Mouse (Mus musculus) midbrain, embryonic 11.5 days (tissue): ENCODE measurements around the gene Elfn1. TPM values are rescaled to one million over a fixed set of nuclear protein-coding genes. Genes with fewer than 3 reads are reported as not detected.

Source experiments
- ATAC-seq: fragments of 200-750 bp; cut with Nextera tagmentation; 2 replicates; pipeline ENCODE4 v1.8.0; 2017; ENCODE audit warnings: moderate TSS enrichment, moderate library complexity; ENCODE audit not compliant: low FRiP score
- DNase-seq: peaks from one replicate; pipeline ENCODE4 v3.0.0; 2015; ENCODE audit warnings: low spot score; ENCODE audit errors: missing footprints
- H3K27ac ChIP-seq: fragments of 300-500 bp; sonication (generic); 2 replicates; pipeline ENCODE4 v1.5.1; 2014; ENCODE audit warnings: low read depth, low read length
- H3K27me3 ChIP-seq: fragments of 300-500 bp; sonication (generic); 2 replicates; pipeline ENCODE4 v1.6.1; 2014; ENCODE audit warnings: mild to moderate bottlenecking, low read length, moderate library complexity, mixed read lengths; ENCODE audit not compliant: control insufficient read depth, insufficient read depth
- H3K36me3 ChIP-seq: fragments of 300-500 bp; sonication (generic); 2 replicates; pipeline ENCODE4 v1.6.1; 2014; ENCODE audit warnings: mild to moderate bottlenecking, low read length, moderate library complexity, mixed read lengths; ENCODE audit not compliant: control insufficient read depth, insufficient read depth
- H3K4me1 ChIP-seq: fragments of 300-500 bp; sonication (generic); 2 replicates; pipeline ENCODE4 v1.6.1; 2014; ENCODE audit warnings: low read length; ENCODE audit not compliant: control insufficient read depth, insufficient read depth
- H3K4me2 ChIP-seq: fragments of 300-500 bp; sonication (generic); 2 replicates; pipeline ENCODE4 v1.6.1; 2014; ENCODE audit warnings: mild to moderate bottlenecking, moderate library complexity
- H3K4me3 ChIP-seq: fragments of 300-500 bp; sonication (generic); 2 replicates; pipeline ENCODE4 v1.5.1; 2014; ENCODE audit warnings: low read depth, low read length
- H3K9ac ChIP-seq: fragments of 300-500 bp; sonication (generic); 2 replicates; pipeline ENCODE4 v1.6.1; 2014; ENCODE audit warnings: low read length
- H3K9me3 ChIP-seq: fragments of 300-500 bp; sonication (generic); 2 replicates; pipeline ENCODE4 v1.6.1; 2016; ENCODE audit warnings: low read length; ENCODE audit not compliant: control insufficient read depth
- WGBS: fragments of 180-500 bp; shearing (Covaris S2); extraction: QIAGEN DNeasy Blood & Tissue Kit; methylation state at CpG from one replicate; pipeline ENCODE4 v1.1.7; 2014; 5-methylcytosine and 5-hydroxymethylcytosine counted together
- polyA plus RNA-seq: library from polyadenylated mRNA; unstranded; fragments of >200 nt; fragmentation: Nextera tagmentation; extraction: Ambion mirVana; gene quantifications from 2 replicates; pipeline ENCODE4 v1.2.1, GENCODE M21; 2014

Elfn1 gene
- polyA plus RNA-seq, 1 experiment from 2014 or later = 0.77 TPM

DNA sequence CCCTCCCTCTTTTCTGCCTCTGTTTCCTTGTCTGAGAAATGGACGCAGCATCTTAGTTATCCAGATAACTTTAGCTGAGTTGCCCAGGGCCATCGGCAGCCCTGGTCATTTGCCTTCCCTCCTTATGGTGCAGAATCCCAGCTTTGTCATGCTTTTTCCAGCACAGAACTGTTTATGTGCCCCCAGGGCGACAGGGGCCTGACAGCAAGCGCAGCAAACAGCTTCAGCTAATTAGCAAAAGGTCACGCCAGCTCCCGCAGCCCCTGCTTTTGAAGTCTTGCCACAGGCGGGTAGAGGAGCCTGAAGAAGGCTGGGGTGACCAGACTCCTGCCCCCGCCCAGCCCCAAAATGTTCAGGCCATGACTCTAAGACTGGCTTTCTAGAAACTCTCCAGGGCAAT is 41.6 kb downstream of the Elfn1 start:
- 64% methylated on average over 8 of the region's 8 CpGs for WGBS
- no peak overlapping the region for H3K4me2 ChIP-seq
- no peaks in the 10 kb centered on the region for H3K36me3 ChIP-seq
- no peaks in the 10 kb centered on the region for H3K27me3 ChIP-seq
- no peak overlapping the region for H3K27ac ChIP-seq
- H3K4me1 ChIP-seq = no peaks in the 10 kb centered on the region
- no peak overlapping the region for H3K9ac ChIP-seq
- H3K9me3 ChIP-seq = no peaks in the 10 kb centered on the region
- DNase-seq = no peak
- no peak for ATAC-seq
- no peak overlapping the region for H3K4me3 ChIP-seq

DNA sequence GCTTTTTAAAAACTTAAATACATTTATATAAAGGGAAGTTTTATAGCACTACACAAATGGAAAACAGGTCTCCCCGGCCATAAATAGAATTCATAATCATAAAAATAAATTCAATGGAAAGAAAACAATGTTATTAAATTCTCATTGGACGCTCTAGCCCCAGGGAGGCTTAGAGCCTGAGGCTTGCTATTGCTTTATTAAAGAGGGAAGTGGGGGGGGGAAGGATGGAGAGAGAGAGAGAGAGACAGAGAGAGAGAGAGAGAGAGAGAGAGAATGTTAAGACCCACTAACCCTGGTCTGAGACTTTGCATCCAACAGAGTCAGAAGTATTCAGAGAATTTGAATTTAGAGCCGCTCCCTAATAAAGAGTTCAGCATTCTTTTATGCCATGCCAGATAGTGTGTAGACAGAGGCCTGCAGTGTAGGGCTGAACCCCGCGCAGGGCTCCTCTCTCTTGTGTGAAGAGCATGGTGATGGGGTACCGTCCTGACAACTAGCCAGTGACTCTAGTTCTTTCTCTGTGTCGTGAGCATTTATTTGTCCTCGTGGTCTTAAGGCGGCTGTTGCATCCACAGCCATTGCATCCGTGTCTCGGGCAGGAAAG is 42.3 kb downstream of the Elfn1 start:
- WGBS = 80% methylated on average over 11 of the region's 11 CpGs
- no peaks in the 10 kb centered on the region for H3K27me3 ChIP-seq
- no peak for ATAC-seq
- no peaks in the 10 kb centered on the region for H3K9me3 ChIP-seq
- no peak overlapping the region for H3K27ac ChIP-seq
- no peaks in the 10 kb centered on the region for H3K36me3 ChIP-seq
- H3K4me2 ChIP-seq = no peak overlapping the region
- no peaks in the 10 kb centered on the region for H3K4me1 ChIP-seq
- H3K9ac ChIP-seq = no peak overlapping the region
- DNase-seq = peak; percentile 78
- H3K4me3 ChIP-seq = no peak overlapping the region

DNA sequence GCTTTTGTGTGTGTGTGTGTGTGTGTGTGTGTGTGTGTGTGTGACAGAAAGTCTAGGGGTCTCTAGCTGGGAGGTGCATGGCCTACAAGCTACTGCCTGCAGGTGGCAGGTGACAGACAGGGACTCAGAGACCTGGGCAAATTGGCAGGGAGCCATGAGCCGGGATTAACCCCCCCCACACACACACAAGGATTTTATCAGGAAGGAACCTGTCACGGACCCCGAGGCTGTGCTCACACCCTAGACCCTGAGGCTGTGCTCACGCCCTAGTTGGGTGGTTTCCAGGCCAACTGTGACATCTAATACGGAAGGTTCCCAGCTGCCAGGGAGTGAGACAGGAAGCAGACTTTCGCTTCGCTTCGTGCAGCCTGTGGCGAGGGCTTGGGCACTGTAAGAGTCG is 49.1 kb downstream of the Elfn1 start:
- Histone ChIP-seq H3K36me3 (no peaks in the 10 kb centered on the region), H3K4me2 (no peak overlapping the region), H3K9me3 (no peaks in the 10 kb centered on the region), H3K4me1 (no peaks in the 10 kb centered on the region), H3K27me3 (no peaks in the 10 kb centered on the region), H3K27ac (no peak overlapping the region), H3K9ac (no peak overlapping the region), H3K4me3 (no peak overlapping the region)
- DNase-seq = peak; percentile 23
- no peak for ATAC-seq
- WGBS = 75% methylated on average over 10 of the region's 10 CpGs

DNA sequence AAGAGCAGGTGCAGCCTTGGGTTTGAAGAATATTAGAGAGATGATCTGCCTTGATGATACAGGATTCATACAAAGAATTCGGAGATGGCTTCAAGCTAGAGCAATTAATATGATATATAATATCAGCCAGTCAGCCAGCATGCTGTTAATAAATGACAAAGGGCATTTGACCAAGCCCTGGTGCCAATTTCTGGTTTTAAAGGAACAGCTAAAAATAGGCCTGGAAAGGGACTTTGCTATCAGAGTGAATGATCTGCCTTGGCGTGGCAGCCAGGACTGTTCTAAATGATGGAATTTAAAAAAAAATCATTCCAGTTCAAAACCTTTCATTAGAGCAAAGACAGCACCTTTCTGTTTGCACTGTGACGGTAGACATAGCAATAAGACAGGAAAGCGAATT is 52.0 kb downstream of the Elfn1 start:
- no peaks in the 10 kb centered on the region for H3K9me3 ChIP-seq
- H3K9ac ChIP-seq = no peak overlapping the region
- no peak overlapping the region for H3K27ac ChIP-seq
- ATAC-seq (no peak), DNase-seq (no peak)
- H3K27me3 ChIP-seq = no peaks in the 10 kb centered on the region
- H3K4me2 ChIP-seq = no peak overlapping the region
- 87% methylated on average over 4 of the region's 4 CpGs for WGBS
- H3K36me3 ChIP-seq = no peaks in the 10 kb centered on the region
- H3K4me1 ChIP-seq = no peaks in the 10 kb centered on the region
- H3K4me3 ChIP-seq = no peak overlapping the region

DNA sequence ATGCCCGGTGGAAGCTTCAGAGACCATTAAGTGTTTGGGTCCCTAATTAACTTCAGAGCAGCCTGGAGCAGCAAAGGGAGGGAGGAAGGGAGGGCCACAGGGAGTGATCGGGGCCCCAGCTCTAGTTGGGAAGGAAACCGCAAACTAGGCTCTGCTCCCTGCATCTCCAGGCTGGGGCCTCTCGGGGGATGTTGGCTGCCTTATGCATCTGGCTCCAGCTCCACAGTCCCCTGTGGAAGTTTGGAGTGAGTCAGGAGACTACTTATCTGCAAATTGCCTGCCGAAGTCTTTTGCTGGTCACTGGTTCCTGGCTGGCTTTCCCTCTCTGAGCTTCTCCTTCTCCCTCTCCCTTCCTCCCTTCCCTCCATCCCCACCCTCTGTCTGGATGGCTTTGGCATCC is 56.6 kb downstream of the Elfn1 start:
- Histone ChIP-seq H3K36me3 (no peaks in the 10 kb centered on the region), H3K4me3 (no peak overlapping the region), H3K9ac (no peak overlapping the region), H3K27me3 (no peaks in the 10 kb centered on the region), H3K4me1 (no peaks in the 10 kb centered on the region), H3K9me3 (no peaks in the 10 kb centered on the region), H3K27ac (no peak overlapping the region), H3K4me2 (no peak overlapping the region)
- DNase-seq (no peak), ATAC-seq (no peak)
- 72% methylated on average over 5 of the region's 5 CpGs for WGBS

DNA sequence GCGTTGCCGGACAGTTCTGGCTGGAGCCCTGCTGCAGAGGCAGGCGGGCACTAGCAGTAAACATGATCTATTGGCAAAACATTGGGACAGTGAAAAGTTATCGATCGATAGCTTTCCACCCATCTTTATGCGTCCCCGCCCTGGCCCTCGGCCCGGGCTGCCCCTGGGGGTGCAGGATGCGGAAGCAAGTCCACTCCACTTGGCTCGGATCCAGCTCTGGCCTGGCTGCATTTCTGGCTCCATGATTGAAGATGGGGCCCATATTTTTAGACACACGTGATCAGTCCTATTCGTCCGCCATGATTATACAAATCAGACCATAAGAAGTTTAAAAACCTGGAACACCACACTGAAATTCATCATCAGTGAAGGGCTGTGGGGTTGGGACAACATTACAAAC is 57.9 kb downstream of the Elfn1 start:
- Histone ChIP-seq H3K4me1 (no peaks in the 10 kb centered on the region), H3K36me3 (no peaks in the 10 kb centered on the region), H3K4me3 (no peak overlapping the region), H3K27me3 (no peaks in the 10 kb centered on the region), H3K9me3 (no peaks in the 10 kb centered on the region), H3K27ac (no peak overlapping the region), H3K9ac (no peak overlapping the region), H3K4me2 (no peak overlapping the region)
- 89% methylated on average over 14 of the region's 14 CpGs for WGBS
- peak; percentile 54 for DNase-seq
- ATAC-seq = no peak

DNA sequence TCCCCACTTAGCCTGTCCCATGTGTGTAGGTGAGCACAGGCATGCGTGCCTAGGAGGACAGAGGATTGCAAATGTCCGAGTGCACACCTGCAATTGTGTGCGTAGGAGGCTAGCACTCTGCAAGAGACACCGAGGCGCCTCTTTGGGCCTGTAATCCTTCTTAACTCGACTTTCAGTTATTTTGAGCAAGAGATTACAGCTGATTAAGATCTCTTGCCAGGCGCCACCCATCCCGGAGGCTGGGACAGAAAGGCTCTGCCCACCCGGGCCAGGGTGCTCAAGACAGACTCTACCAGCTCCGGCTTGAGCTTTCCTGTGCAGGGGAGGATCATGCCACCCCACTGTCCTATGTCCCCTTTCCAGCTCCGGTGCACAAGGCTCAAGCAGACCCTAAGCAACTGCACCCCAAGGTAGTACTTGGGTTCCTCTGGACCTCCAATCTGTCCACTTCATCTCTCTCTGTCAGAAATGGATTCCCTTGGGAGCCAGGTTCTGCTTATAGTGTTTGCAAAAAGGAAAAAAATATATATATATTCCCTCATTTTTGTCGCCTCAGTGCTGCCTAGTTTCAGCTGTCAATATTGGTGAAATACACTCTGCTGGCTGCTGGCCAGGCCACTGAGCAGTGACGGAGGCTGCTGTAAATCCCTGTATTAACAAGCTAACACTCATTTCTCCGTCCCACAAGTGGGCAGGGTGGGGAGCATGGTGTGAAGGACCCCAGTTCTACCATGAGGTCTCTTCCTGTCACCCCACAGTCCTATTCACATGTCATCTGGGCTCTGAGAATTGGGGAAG is 61.6 kb downstream of the Elfn1 start:
- DNase-seq (peak; percentile 67), ATAC-seq (no peak)
- Histone ChIP-seq H3K27ac (no peak overlapping the region), H3K9ac (no peak overlapping the region), H3K4me2 (no peak overlapping the region), H3K27me3 (peaks cover 3% of the 10 kb centered on the region; the same call in 1 of the 2 replicates), H3K9me3 (no peaks in the 10 kb centered on the region), H3K4me1 (no peaks in the 10 kb centered on the region), H3K36me3 (no peaks in the 10 kb centered on the region), H3K4me3 (no peak overlapping the region)
- 79% methylated on average over 14 of the region's 14 CpGs for WGBS

DNA sequence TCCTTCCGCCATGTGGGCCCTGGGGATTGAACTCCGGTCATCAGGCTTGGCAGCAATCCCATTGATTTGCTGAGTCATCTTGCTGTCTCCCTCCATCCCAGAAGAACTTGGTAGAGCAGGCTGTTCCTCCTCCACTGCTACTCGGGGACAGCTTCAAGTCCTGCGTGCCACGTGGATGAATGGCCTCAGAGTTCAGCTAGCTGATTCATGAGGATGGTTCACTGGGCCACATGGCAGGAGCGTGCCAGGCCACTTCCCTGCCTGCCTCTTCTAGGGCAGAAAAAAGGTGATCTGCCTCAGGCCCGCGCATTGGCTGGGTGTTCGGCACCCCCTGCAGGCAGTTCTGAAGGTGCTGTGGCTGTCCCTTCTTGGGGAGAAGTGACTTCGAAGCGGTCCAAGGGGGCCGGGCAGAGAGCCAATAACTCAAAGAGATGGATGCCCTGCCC is 62.5 kb downstream of the Elfn1 start:
- H3K9ac ChIP-seq = no peak overlapping the region
- H3K27me3 ChIP-seq = peaks cover 3% of the 10 kb centered on the region; the same call in 1 of the 2 replicates
- H3K36me3 ChIP-seq = no peaks in the 10 kb centered on the region
- no peak overlapping the region for H3K4me3 ChIP-seq
- H3K9me3 ChIP-seq = no peaks in the 10 kb centered on the region
- WGBS = 75% methylated on average over 12 of the region's 12 CpGs
- no peak overlapping the region for H3K27ac ChIP-seq
- no peak overlapping the region for H3K4me2 ChIP-seq
- ATAC-seq (0 out of 2 replicates have a peak, but pooled peaks have one; percentile 19), DNase-seq (peak; percentile 39)
- H3K4me1 ChIP-seq = no peaks in the 10 kb centered on the region

DNA sequence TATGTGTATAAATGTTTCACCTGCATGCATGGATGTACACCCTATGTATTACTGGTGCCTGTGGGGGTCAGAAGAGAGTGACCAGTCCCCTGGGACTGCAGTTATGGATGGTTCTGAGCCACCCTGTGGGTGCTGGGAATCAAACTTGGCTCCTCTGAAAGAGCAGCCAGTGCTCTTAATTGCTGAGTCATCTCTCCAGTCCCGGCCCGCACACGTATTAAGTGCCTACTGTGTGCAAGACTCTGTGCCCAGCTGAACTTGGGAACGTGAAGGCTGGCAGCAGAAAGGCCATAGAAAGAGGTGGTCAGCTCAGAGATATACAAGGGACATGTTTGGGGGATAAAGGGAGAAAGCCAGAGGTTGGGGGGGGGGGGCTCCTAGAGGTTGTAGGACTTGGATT is 68.8 kb downstream of the Elfn1 start:
- Histone ChIP-seq H3K4me3 (no peak overlapping the region), H3K9ac (no peak overlapping the region), H3K9me3 (no peaks in the 10 kb centered on the region), H3K36me3 (no peaks in the 10 kb centered on the region), H3K4me2 (no peak overlapping the region), H3K4me1 (0 out of 2 replicates have a peak, but pooled peaks cover 2% of the 10 kb centered on the region), H3K27me3 (peaks cover 3% of the 10 kb centered on the region; the same call in 1 of the 2 replicates), H3K27ac (no peak overlapping the region)
- DNase-seq = peak; percentile 17
- no peak for ATAC-seq
- 84% methylated on average over 4 of the region's 4 CpGs for WGBS
